Mouse (Mus musculus) midbrain, embryonic 15.5 days (tissue): ENCODE data around the gene Prkag2. TPM values are rescaled to one million over a fixed set of nuclear protein-coding genes. Genes with fewer than 3 reads are reported as not detected.

ENCODE experiments used
- ATAC-seq: fragments of 200-750 bp; cut with Nextera tagmentation; replicated peaks from 2 replicates; pipeline ENCODE4 v1.8.0; 2017; ENCODE audit warnings: moderate TSS enrichment
- H3K27ac ChIP-seq: fragments of 300-500 bp; sonication (generic); 2 replicates; pipeline ENCODE4 v1.5.1; 2015; ENCODE audit warnings: mild to moderate bottlenecking, inconsistent platforms
- H3K27me3 ChIP-seq: fragments of 300-500 bp; sonication (generic); replicated peaks from 2 replicates; pipeline ENCODE4 v1.6.1; 2015; ENCODE audit warnings: inconsistent platforms
- H3K36me3 ChIP-seq: fragments of 300-500 bp; sonication (generic); replicated peaks from 2 replicates; pipeline ENCODE4 v1.6.1; 2015; ENCODE audit warnings: inconsistent platforms
- H3K4me1 ChIP-seq: fragments of 300-500 bp; sonication (generic); 2 replicates; pipeline ENCODE4 v1.6.1; 2015; ENCODE audit warnings: inconsistent platforms
- H3K4me2 ChIP-seq: fragments of 300-500 bp; sonication (generic); 2 replicates; pipeline ENCODE4 v1.6.1; 2015; ENCODE audit warnings: inconsistent platforms, mild to moderate bottlenecking, moderate library complexity
- H3K4me3 ChIP-seq: fragments of 300-500 bp; sonication (generic); 2 replicates; pipeline ENCODE4 v1.5.1; 2015; ENCODE audit warnings: mild to moderate bottlenecking, inconsistent platforms
- H3K9ac ChIP-seq: fragments of 300-500 bp; sonication (generic); 2 replicates; pipeline ENCODE4 v1.6.1; 2015; ENCODE audit warnings: mild to moderate bottlenecking, inconsistent platforms
- H3K9me3 ChIP-seq: fragments of 300-500 bp; sonication (generic); 2 replicates; pipeline ENCODE4 v1.6.1; 2016; ENCODE audit warnings: inconsistent platforms
- WGBS: fragments of 180-500 bp; shearing (Covaris S2); methylation state at CpG from one replicate; pipeline ENCODE4 v1.1.7; 2015; ENCODE audit warnings: mixed read lengths; 5-methylcytosine and 5-hydroxymethylcytosine counted together
- polyA plus RNA-seq: library from polyadenylated mRNA; unstranded; fragments of >200 nt; fragmentation: Nextera tagmentation; extraction: Ambion mirVana; gene quantifications from 2 replicates; pipeline ENCODE4 v1.2.1, GENCODE M21; 2015

The Prkag2 gene
- polyA plus RNA-seq, 1 experiment from 2014 or later: 102 TPM

DNA sequence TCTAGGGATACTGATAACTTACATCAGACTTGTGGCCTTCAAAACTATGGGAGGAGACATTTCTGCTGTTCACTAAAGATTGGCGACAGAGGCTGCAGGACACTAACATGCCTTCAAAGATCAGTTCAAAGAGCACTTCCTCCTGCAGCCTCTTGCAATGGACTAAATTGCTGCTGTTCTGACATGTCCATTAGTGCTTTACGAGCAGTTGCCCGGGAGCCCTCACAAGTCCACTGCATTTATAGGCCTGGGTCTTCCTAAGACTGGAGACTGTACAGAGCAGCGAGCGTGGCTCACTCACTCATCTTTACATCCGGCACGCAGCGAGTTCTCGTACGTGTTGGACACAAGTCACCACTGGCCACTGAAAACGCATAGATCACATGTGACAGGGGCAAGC, 208.0 kb downstream of the Prkag2 start:
- Histone ChIP-seq H3K4me3 (no peak overlapping the region), H3K9me3 (no peaks in the 10 kb centered on the region), H3K36me3 (peaks cover under 1% of the 10 kb centered on the region; the same call in 1 of the 2 replicates), H3K4me2 (no peak overlapping the region), H3K4me1 (0 out of 2 replicates have a peak, but pooled peaks cover 7% of the 10 kb centered on the region), H3K27me3 (no peaks in the 10 kb centered on the region), H3K9ac (no peak overlapping the region), H3K27ac (no peak overlapping the region)
- WGBS: 95% methylated on average over 11 of the region's 11 CpGs
- ATAC-seq: no peak

DNA sequence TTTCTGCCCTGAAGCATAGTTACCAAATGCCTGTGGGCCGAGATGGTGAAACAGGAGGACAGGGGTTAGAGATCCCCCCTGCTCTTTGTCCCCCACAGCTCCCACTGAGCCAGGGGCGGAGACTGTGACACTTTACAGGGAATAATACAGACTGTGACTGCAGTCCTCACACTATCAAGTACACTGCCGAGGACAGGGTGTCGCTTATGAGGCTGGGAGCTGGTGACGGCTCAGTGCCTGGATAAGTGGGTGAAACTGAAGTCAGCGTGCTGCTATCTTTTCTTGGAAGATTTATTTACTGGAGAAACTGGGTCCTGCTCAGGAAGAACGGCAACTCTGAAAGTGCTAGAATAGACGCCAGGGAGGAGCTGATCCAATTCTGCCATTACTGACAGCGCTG, 210.6 kb downstream of the Prkag2 start:
- H3K27ac ChIP-seq: no peak overlapping the region
- H3K4me2 ChIP-seq: no peak overlapping the region
- H3K9me3 ChIP-seq: no peaks in the 10 kb centered on the region
- no peak for ATAC-seq
- H3K9ac ChIP-seq: no peak overlapping the region
- peaks cover 23% of the 10 kb centered on the region for H3K36me3 ChIP-seq
- no peak overlapping the region for H3K4me3 ChIP-seq
- H3K27me3 ChIP-seq: no peaks in the 10 kb centered on the region
- WGBS: 75% methylated on average over 9 of the region's 9 CpGs
- 0 out of 2 replicates have a peak, but pooled peaks cover 7% of the 10 kb centered on the region for H3K4me1 ChIP-seq

GRCm38 (mm10) chr5:24888874-24889591, 211.4 kb downstream of the Prkag2 start:
- no peak for ATAC-seq
- H3K4me3 ChIP-seq: no peak overlapping the region
- no peaks in the 10 kb centered on the region for H3K27me3 ChIP-seq
- H3K9ac ChIP-seq: no peak overlapping the region
- H3K9me3 ChIP-seq: no peaks in the 10 kb centered on the region
- H3K27ac ChIP-seq: no peak overlapping the region
- peaks cover 27% of the 10 kb centered on the region for H3K36me3 ChIP-seq
- H3K4me1 ChIP-seq: 0 out of 2 replicates have a peak, but pooled peaks cover 4% of the 10 kb centered on the region
- no peak overlapping the region for H3K4me2 ChIP-seq
- WGBS: 88% methylated on average over 11 of the region's 11 CpGs

DNA sequence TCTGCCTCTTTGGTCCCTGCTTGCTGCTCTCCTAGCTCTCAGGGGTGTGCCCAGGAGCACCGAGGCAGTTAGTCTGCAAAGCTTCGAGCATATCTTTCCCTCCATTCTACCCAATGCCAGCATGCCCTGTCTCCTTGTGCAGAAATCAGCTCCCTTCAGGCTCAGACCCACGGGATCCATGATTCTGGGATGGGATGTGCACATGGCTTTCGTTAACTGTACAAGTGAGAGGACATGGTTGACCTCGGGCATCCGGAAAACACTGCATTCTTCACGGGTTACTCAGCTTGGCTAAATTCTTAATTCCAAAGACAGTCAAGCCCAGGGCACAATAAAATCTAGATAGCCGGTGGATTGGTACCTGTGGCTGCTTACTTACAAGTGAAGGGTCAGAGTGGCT, 213.2 kb downstream of the Prkag2 start:
- no peak for ATAC-seq
- Histone ChIP-seq H3K4me2 (no peak overlapping the region), H3K4me3 (no peak overlapping the region), H3K27me3 (no peaks in the 10 kb centered on the region), H3K4me1 (no peaks in the 10 kb centered on the region), H3K9ac (no peak overlapping the region), H3K9me3 (no peaks in the 10 kb centered on the region), H3K27ac (no peak overlapping the region), H3K36me3 (peaks cover 27% of the 10 kb centered on the region)
- 91% methylated on average over 8 of the region's 8 CpGs for WGBS

DNA sequence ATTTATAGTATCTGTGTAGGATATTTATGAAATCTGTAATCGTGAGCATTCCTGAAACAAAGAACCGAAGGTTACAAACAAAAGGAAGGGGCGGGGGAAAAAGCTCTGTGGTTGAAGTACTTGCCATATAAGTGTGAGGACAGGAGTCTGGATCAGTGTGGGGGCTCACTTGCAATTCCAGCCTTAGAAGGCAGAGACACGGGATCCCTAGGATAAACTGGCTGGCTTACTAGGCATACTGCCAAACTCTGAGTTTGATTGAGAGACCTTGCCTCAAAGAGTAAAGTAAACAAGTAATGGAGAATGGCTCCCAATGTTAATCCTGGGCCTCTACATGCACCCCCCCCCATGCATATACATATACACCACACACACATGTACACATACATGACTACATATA, 221.7 kb downstream of the Prkag2 start:
- no peaks in the 10 kb centered on the region for H3K9me3 ChIP-seq
- no peak overlapping the region for H3K4me3 ChIP-seq
- H3K4me2 ChIP-seq: no peak overlapping the region
- ATAC-seq: no peak
- H3K27me3 ChIP-seq: no peaks in the 10 kb centered on the region
- no peaks in the 10 kb centered on the region for H3K4me1 ChIP-seq
- H3K9ac ChIP-seq: no peak overlapping the region
- H3K36me3 ChIP-seq: peaks cover 21% of the 10 kb centered on the region
- no peak overlapping the region for H3K27ac ChIP-seq
- 94% methylated on average over 4 of the region's 4 CpGs for WGBS

DNA sequence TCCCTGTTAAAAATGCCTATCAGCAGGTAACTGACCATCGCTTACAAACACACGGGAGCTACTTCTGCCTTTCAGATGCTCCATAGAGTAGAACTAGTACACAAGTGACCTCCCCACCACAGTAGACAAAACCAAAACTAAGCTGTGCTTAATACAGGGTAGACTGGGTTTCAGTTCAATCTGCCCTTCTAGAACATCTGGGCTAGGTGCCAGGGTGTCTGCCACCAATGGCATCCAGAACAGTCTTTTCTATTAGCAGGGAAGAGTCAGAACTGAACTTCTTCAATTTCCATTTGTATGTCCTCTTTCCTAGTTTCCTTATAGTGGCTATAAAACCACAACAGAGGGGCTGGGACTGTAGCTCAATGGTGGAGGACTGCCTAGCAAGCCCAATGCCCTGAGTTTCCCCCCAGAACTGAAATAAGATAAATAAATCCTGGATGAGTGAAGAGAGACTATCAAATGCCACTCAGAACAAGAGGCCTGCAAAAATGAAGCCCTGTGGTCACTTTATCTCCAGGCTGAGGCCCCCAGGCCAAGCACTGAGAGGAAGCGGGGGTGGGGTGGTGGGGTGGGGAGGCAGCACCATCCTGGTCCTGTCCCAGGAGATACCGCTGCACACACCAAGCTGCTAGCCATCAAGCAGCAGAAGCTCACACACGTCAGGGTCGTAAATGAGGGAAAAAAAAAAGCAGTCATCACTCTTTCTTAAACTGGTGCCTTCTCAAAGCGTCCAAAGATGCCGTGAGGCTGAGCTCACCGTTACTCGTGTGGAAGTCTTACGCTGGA, 222.4 kb downstream of the Prkag2 start:
- Histone ChIP-seq H3K4me3 (no peak overlapping the region), H3K27me3 (no peaks in the 10 kb centered on the region), H3K4me2 (no peak overlapping the region), H3K9me3 (no peaks in the 10 kb centered on the region), H3K27ac (no peak overlapping the region), H3K9ac (no peak overlapping the region), H3K36me3 (peaks cover 21% of the 10 kb centered on the region), H3K4me1 (no peaks in the 10 kb centered on the region)
- WGBS: 90% methylated on average over 11 of the region's 11 CpGs
- no peak for ATAC-seq

GRCm38 (mm10) chr5:24876653-24877052, 223.8 kb downstream of the Prkag2 start:
- H3K9ac ChIP-seq: no peak overlapping the region
- no peaks in the 10 kb centered on the region for H3K9me3 ChIP-seq
- H3K27ac ChIP-seq: no peak overlapping the region
- WGBS: 91% methylated on average over 9 of the region's 9 CpGs
- no peak overlapping the region for H3K4me3 ChIP-seq
- no peak for ATAC-seq
- H3K36me3 ChIP-seq: peaks cover 21% of the 10 kb centered on the region
- H3K4me1 ChIP-seq: no peaks in the 10 kb centered on the region
- H3K27me3 ChIP-seq: no peaks in the 10 kb centered on the region
- no peak overlapping the region for H3K4me2 ChIP-seq

GRCm38 (mm10) chr5:24874111-24874510, 226.3 kb downstream of the Prkag2 start:
- Histone ChIP-seq H3K27ac (no peak overlapping the region), H3K27me3 (no peaks in the 10 kb centered on the region), H3K4me2 (no peak overlapping the region), H3K36me3 (peaks cover 15% of the 10 kb centered on the region), H3K9me3 (no peaks in the 10 kb centered on the region), H3K9ac (no peak overlapping the region), H3K4me1 (peaks cover 7% of the 10 kb centered on the region), H3K4me3 (no peak overlapping the region)
- no peak for ATAC-seq
- 85% methylated on average over 4 of the region's 4 CpGs for WGBS

DNA sequence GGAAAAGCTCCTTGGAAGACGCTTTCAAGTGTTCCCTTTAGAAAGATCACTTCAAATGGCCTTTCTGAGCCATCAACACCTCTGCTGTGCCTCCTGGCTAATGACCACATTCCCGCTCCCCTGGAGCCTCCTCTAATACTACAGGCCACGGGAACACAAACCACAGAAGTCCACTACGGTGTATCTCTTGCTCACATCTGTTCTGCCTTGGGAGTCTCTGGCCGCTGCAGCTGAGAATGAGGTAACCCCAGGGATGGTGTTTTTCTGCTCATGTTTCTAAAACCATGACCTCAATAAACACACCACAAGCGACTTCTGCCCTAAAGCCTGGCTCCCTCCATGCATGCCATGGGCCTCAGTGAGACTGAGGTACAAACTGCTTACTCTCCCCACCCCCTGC, 227.2 kb downstream of the Prkag2 start:
- no peak for ATAC-seq
- 76% methylated on average over 6 of the region's 6 CpGs for WGBS

DNA sequence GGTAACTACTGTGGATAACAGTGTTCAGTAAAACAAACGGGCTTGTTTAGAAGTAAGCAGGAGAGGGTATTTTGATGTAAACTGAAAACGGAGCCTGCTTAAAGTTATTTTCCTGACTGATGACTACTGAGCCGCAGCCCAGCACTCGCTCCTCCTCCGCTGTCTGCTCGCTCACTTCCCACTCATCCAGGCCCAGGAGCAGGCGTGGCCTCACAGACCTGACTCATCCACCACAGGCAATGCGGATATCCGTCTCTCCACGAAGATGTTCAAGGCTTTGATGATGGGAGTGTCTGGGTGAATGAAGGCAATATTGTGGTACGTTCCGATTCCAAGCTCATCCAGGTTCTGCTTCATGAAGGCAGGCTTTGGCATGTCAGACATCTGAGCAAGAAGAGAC, 229.2 kb downstream of the Prkag2 start:
- Histone ChIP-seq H3K4me3 (no peak overlapping the region), H3K36me3 (peaks cover 24% of the 10 kb centered on the region; the same call in 1 of the 2 replicates), H3K9ac (no peak overlapping the region), H3K9me3 (no peaks in the 10 kb centered on the region), H3K27ac (no peak overlapping the region), H3K27me3 (no peaks in the 10 kb centered on the region), H3K4me1 (peaks cover 7% of the 10 kb centered on the region), H3K4me2 (no peak overlapping the region)
- no peak for ATAC-seq
- WGBS: 90% methylated on average over 12 of the region's 12 CpGs

More for the DNA sequence above, 227.2 kb downstream of the Prkag2 start:
- Histone ChIP-seq H3K9ac (no peak overlapping the region), H3K4me3 (no peak overlapping the region), H3K4me2 (no peak overlapping the region), H3K4me1 (peaks cover 7% of the 10 kb centered on the region), H3K9me3 (no peaks in the 10 kb centered on the region), H3K27me3 (no peaks in the 10 kb centered on the region), H3K27ac (no peak overlapping the region), H3K36me3 (peaks cover 15% of the 10 kb centered on the region)

- Histone ChIP-seq H3K4me1 (peaks cover 7% of the 10 kb centered on the region), H3K27me3 (no peaks in the 10 kb centered on the region), H3K4me2 (no peak overlapping the region), H3K4me3 (no peak overlapping the region), H3K9ac (no peak overlapping the region), H3K36me3 (peaks cover 21% of the 10 kb centered on the region; the same call in 1 of the 2 replicates), H3K27ac (no peak overlapping the region), H3K9me3 (no peaks in the 10 kb centered on the region)
- WGBS: 67% methylated on average over 11 of the region's 11 CpGs
- peak; percentile 71; the same call in 1 of the 2 replicates for ATAC-seq
These were observed 230.6 kb downstream of the Prkag2 start for GRCm38 (mm10) chr5:24869796-24870289.

DNA sequence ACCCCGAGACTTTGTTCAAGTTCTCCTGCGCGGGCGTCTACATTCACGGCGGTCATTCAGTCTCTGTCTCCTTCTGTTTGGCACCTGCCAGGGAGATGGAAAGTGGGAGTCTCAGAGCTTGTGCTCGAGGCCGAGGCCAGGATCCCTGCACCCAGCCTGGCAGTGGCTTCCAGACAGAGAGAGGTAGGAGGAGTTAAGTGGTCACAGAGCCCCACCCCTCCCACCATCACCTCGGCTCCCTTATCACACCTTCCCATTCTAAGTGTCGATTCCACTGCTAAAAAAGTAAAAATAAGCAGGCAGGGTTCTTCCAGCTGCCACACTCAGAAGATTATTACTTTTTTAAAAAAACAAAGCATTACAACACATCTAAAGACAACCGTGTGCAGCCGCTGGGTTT, 236.6 kb downstream of the Prkag2 start:
- Histone ChIP-seq H3K4me1 (no peaks in the 10 kb centered on the region), H3K27me3 (no peaks in the 10 kb centered on the region), H3K36me3 (peaks cover 32% of the 10 kb centered on the region; the same call in 1 of the 2 replicates), H3K9ac (no peak overlapping the region), H3K4me2 (no peak overlapping the region), H3K27ac (no peak overlapping the region), H3K9me3 (no peaks in the 10 kb centered on the region), H3K4me3 (no peak overlapping the region)
- WGBS: 83% methylated on average over 12 of the region's 12 CpGs
- no peak for ATAC-seq
